Mouse (Mus musculus): ENCODE measurements at regions not wholly inside any gene's neighbourhood (a gene's known extent, or its start where the extent isn't known, plus 50 kb on each side); places are given as distances from the start of the nearest gene placed in this dataset.

GRCm38 (mm10) chr11:57958233-57958632 is 50.6 kb upstream of the Larp1 start:
- Histone ChIP-seq H3K9ac (ENCODE audit: low read depth, low read length, severe bottlenecking) (no peak overlapping the region), H3K36me3 (ENCODE audit: control insufficient read depth, insufficient read depth, low read length) (no peaks in the 10 kb centered on the region), H3K4me2 (replicated peaks; ENCODE audit: low read depth, low read length, severe bottlenecking) (no peak overlapping the region), H3K4me3 (replicated peaks; ENCODE audit: low read length) (no peak overlapping the region), H3K4me1 (ENCODE audit: control insufficient read depth, insufficient read depth, low read length) (no peaks in the 10 kb centered on the region), H3K27ac (replicated peaks; ENCODE audit: low read depth, low read length) (no peak overlapping the region), H3K27me3 (ENCODE audit: control insufficient read depth, insufficient read depth, low read length) (no peaks in the 10 kb centered on the region), H3K9me3 (ENCODE audit: control insufficient read depth, low read length) (no peaks in the 10 kb centered on the region)
- DNase-seq (ENCODE audit: low spot score), result no peak
- ATAC-seq (ENCODE audit: low FRiP score, low read depth), result no peak
- TF ChIP-seq POLR2A (IDR thresholded peaks at IDR 0.05; ENCODE audit: borderline replicate concordance, extremely low read depth, insufficient read depth, insufficient read length), result no peak
- 70% methylated on average over 7 of the region's 7 CpGs for WGBS

DNA sequence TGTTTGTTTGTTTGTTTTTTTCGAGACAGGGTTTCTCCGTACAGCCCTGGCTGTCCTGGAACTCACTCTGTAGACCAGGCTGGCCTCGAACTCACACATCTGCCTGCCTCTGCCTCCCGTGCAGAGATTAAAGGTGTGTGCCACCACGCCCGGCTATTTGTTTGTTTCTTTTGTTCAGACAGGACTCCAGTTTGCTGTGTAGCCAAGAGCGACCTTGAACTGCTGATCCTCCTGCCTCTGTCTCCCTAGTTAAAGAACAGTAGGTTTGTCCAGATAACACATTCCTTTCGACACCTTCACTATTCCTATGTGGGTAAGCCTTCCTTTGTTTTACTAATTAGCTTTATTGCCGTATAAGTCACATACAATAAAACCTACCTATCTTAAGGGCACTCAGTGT is 52.0 kb upstream of the Larp1 start:
- Histone ChIP-seq H3K4me3 (replicated peaks; ENCODE audit: low read length) (no peak overlapping the region), H3K9ac (ENCODE audit: low read depth, low read length, severe bottlenecking) (no peak overlapping the region), H3K4me2 (replicated peaks; ENCODE audit: low read depth, low read length, severe bottlenecking) (no peak overlapping the region), H3K36me3 (ENCODE audit: control insufficient read depth, insufficient read depth, low read length) (no peaks in the 10 kb centered on the region), H3K27me3 (ENCODE audit: control insufficient read depth, insufficient read depth, low read length) (no peaks in the 10 kb centered on the region), H3K27ac (replicated peaks; ENCODE audit: low read depth, low read length) (no peak overlapping the region), H3K4me1 (ENCODE audit: control insufficient read depth, insufficient read depth, low read length) (no peaks in the 10 kb centered on the region), H3K9me3 (ENCODE audit: control insufficient read depth, low read length) (no peaks in the 10 kb centered on the region)
- no peak for ATAC-seq (ENCODE audit: low FRiP score, low read depth)
- no peak for DNase-seq (ENCODE audit: low spot score)
- 88% methylated on average over 9 of the region's 9 CpGs for WGBS
- TF ChIP-seq POLR2A (IDR thresholded peaks at IDR 0.05; ENCODE audit: borderline replicate concordance, extremely low read depth, insufficient read depth, insufficient read length), result no peak

GRCm38 (mm10) chr11:57956076-57956475 is 52.8 kb upstream of the Larp1 start:
- no peak for TF ChIP-seq POLR2A (IDR thresholded peaks at IDR 0.05; ENCODE audit: borderline replicate concordance, extremely low read depth, insufficient read depth, insufficient read length)
- Histone ChIP-seq H3K36me3 (ENCODE audit: control insufficient read depth, insufficient read depth, low read length) (no peaks in the 10 kb centered on the region), H3K4me2 (replicated peaks; ENCODE audit: low read depth, low read length, severe bottlenecking) (no peak overlapping the region), H3K9me3 (ENCODE audit: control insufficient read depth, low read length) (no peaks in the 10 kb centered on the region), H3K27ac (replicated peaks; ENCODE audit: low read depth, low read length) (no peak overlapping the region), H3K4me3 (replicated peaks; ENCODE audit: low read length) (no peak overlapping the region), H3K4me1 (ENCODE audit: control insufficient read depth, insufficient read depth, low read length) (no peaks in the 10 kb centered on the region), H3K9ac (ENCODE audit: low read depth, low read length, severe bottlenecking) (no peak overlapping the region), H3K27me3 (ENCODE audit: control insufficient read depth, insufficient read depth, low read length) (no peaks in the 10 kb centered on the region)
- ATAC-seq (ENCODE audit: low FRiP score, low read depth) (no peak), DNase-seq (ENCODE audit: low spot score) (no peak)
- 88% methylated on average over 2 of the region's 2 CpGs for WGBS

DNA sequence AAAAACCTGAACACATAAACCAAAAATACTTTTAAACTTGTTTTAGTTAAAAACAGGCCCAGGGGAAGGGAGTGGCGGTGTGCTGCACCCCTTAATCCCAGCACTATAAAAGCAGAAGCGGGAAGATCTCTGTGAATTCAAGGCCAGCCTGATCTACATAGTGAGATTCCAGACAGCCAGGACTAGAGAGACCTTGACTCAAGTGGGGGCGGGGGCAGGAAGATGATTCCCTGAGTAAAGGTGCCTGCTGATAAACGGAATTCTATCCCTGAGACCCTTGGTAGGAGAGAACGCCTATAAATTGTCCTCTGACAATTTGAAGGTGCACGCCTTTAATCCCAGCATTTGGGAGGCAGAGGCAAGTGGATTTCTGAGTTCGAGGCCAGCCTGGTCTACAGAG is 53.4 kb upstream of the Larp1 start:
- WGBS, result 85% methylated on average over 7 of the region's 7 CpGs
- Histone ChIP-seq H3K9ac (ENCODE audit: low read depth, low read length, severe bottlenecking) (no peak overlapping the region), H3K36me3 (ENCODE audit: control insufficient read depth, insufficient read depth, low read length) (no peaks in the 10 kb centered on the region), H3K9me3 (ENCODE audit: control insufficient read depth, low read length) (no peaks in the 10 kb centered on the region), H3K27ac (replicated peaks; ENCODE audit: low read depth, low read length) (no peak overlapping the region), H3K4me1 (ENCODE audit: control insufficient read depth, insufficient read depth, low read length) (no peaks in the 10 kb centered on the region), H3K27me3 (ENCODE audit: control insufficient read depth, insufficient read depth, low read length) (no peaks in the 10 kb centered on the region), H3K4me2 (replicated peaks; ENCODE audit: low read depth, low read length, severe bottlenecking) (no peak overlapping the region), H3K4me3 (replicated peaks; ENCODE audit: low read length) (no peak overlapping the region)
- no peak for TF ChIP-seq POLR2A (IDR thresholded peaks at IDR 0.05; ENCODE audit: borderline replicate concordance, extremely low read depth, insufficient read depth, insufficient read length)
- ATAC-seq (ENCODE audit: low FRiP score, low read depth), result no peak
- no peak for DNase-seq (ENCODE audit: low spot score)

DNA sequence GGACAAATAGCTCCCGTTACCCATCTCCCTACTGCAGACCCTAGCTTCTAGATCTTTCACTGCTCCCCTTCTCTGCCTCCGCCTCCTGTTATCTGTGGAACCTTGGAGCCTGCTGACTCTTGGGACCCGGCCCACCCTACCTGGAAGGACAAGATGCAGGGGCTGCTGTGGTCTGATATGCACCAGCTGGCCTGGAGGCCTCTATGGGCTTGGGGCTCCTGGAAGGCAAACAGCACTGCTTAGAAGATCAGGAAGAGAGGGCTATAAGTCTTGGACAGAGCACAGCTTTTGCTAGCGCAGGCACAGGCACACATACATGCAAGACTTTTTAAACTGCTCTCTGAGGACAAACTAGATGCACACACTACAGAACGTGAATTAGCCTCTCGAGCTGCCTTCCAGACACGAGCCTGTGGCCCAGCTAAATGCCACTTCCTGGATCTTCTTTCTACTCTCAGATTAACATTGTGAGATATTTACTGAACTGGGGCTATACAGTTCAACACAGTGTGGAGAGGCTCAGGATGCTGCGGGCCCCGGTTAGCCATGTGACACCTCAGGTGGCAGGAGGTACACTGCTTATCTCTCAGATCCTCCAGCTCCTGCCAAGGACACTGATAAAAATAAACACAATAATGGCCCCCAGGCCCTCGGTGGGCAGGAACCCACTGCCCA is 54.2 kb upstream of the Larp1 start:
- no peaks in the 10 kb centered on the region for H3K4me1 ChIP-seq (ENCODE audit: control insufficient read depth, insufficient read depth, low read length)
- TF ChIP-seq POLR2A (IDR thresholded peaks at IDR 0.05; ENCODE audit: borderline replicate concordance, extremely low read depth, insufficient read depth, insufficient read length), result no peak
- H3K9ac ChIP-seq (ENCODE audit: low read depth, low read length, severe bottlenecking), result no peak overlapping the region
- ATAC-seq (ENCODE audit: low FRiP score, low read depth) (no peak), DNase-seq (ENCODE audit: low spot score) (no peak)
- H3K4me3 ChIP-seq (replicated peaks; ENCODE audit: low read length), result no peak overlapping the region
- H3K36me3 ChIP-seq (ENCODE audit: control insufficient read depth, insufficient read depth, low read length), result no peaks in the 10 kb centered on the region
- no peaks in the 10 kb centered on the region for H3K9me3 ChIP-seq (ENCODE audit: control insufficient read depth, low read length)
- no peak overlapping the region for H3K27ac ChIP-seq (replicated peaks; ENCODE audit: low read depth, low read length)
- H3K4me2 ChIP-seq (replicated peaks; ENCODE audit: low read depth, low read length, severe bottlenecking), result no peak overlapping the region
- whole genome bisulfite sequencing, result 69% methylated on average over 10 of the region's 10 CpGs
- H3K27me3 ChIP-seq (ENCODE audit: control insufficient read depth, insufficient read depth, low read length), result no peaks in the 10 kb centered on the region

GRCm38 (mm10) chr11:57953694-57954093 is 55.2 kb upstream of the Larp1 start:
- no peaks in the 10 kb centered on the region for H3K36me3 ChIP-seq (ENCODE audit: control insufficient read depth, insufficient read depth, low read length)
- 47% methylated on average over 7 of the region's 7 CpGs for WGBS
- DNase-seq (ENCODE audit: low spot score), result no peak
- no peak overlapping the region for H3K27ac ChIP-seq (replicated peaks; ENCODE audit: low read depth, low read length)
- no peak overlapping the region for H3K9ac ChIP-seq (ENCODE audit: low read depth, low read length, severe bottlenecking)
- H3K4me3 ChIP-seq (replicated peaks; ENCODE audit: low read length), result no peak overlapping the region
- H3K4me2 ChIP-seq (replicated peaks; ENCODE audit: low read depth, low read length, severe bottlenecking), result no peak overlapping the region
- H3K4me1 ChIP-seq (ENCODE audit: control insufficient read depth, insufficient read depth, low read length), result no peaks in the 10 kb centered on the region
- no peaks in the 10 kb centered on the region for H3K27me3 ChIP-seq (ENCODE audit: control insufficient read depth, insufficient read depth, low read length)
- TF ChIP-seq POLR2A (IDR thresholded peaks at IDR 0.05; ENCODE audit: borderline replicate concordance, extremely low read depth, insufficient read depth, insufficient read length), result no peak
- ATAC-seq (ENCODE audit: low FRiP score, low read depth), result no peak
- no peaks in the 10 kb centered on the region for H3K9me3 ChIP-seq (ENCODE audit: control insufficient read depth, low read length)
